Mouse (Mus musculus) heart, embryonic 14.5 days (tissue): Measurements from ENCODE around the gene Il9r. TPM values are rescaled to one million over a fixed set of nuclear protein-coding genes. Genes with fewer than 3 reads are reported as not detected.
"Not testable (repeated sequence)": the region's sequence is repeated elsewhere in the genome, so short reads cannot be mapped to it uniquely, and the experiment has no call there.

Source experiments
- ATAC-seq: fragments of 200-750 bp; cut with Nextera tagmentation; 2 replicates; pipeline ENCODE4 v1.8.0; 2017; ENCODE audit warnings: low read depth, moderate TSS enrichment; ENCODE audit not compliant: insufficient number of reproducible peaks, insufficient read depth, low FRiP score
- H3K27ac ChIP-seq, 2 experiments: fragments of 200-500 bp in 1 of 2; fragments of 300-500 bp in 1 of 2; sonication (generic) in 1 of 2; replicated peaks in 1 of 2; 2 replicates each; pipeline ENCODE4 v1.5.1; 2012 to 2014; ENCODE audit warnings: low read depth in 2 of 2, low read length in 2 of 2, control low read depth in 1 of 2, mild to moderate bottlenecking in 1 of 2, mixed read lengths in 1 of 2; ENCODE audit not compliant: control insufficient read depth in 1 of 2, insufficient read depth in 1 of 2
- H3K27me3 ChIP-seq: fragments of 300-500 bp; sonication (generic); 2 replicates; pipeline ENCODE4 v1.6.1; 2014; ENCODE audit warnings: mild to moderate bottlenecking, low read length, control low read depth; ENCODE audit not compliant: control insufficient read depth, insufficient read depth
- H3K36me3 ChIP-seq: fragments of 300-500 bp; sonication (generic); 2 replicates; pipeline ENCODE4 v1.6.1; 2014; ENCODE audit warnings: mild to moderate bottlenecking, control low read depth, low read length, mixed read lengths; ENCODE audit not compliant: control insufficient read depth, insufficient read depth
- H3K4me1 ChIP-seq, 2 experiments: fragments of 200-500 bp in 1 of 2; fragments of 300-500 bp in 1 of 2; sonication (generic) in 1 of 2; 2 replicates each; pipeline ENCODE4 v1.6.1; 2012 to 2014; ENCODE audit warnings: low read length in 2 of 2, control low read depth in 1 of 2, mixed read lengths in 1 of 2; ENCODE audit not compliant: control insufficient read depth in 2 of 2, insufficient read depth in 2 of 2
- H3K4me2 ChIP-seq: fragments of 300-500 bp; sonication (generic); 2 replicates; pipeline ENCODE4 v1.6.1; 2014; ENCODE audit warnings: mild to moderate bottlenecking, low read length
- H3K4me3 ChIP-seq, 2 experiments: fragments of 200-500 bp in 1 of 2; fragments of 300-500 bp in 1 of 2; sonication (generic) in 1 of 2; 2 replicates each; pipeline ENCODE4 v1.5.1; 2012 to 2014; ENCODE audit warnings: low read length in 2 of 2, mild to moderate bottlenecking in 2 of 2, control low read depth in 1 of 2, low read depth in 1 of 2, moderate library complexity in 1 of 2; ENCODE audit not compliant: control insufficient read depth in 1 of 2, insufficient read depth in 1 of 2
- H3K9ac ChIP-seq: fragments of 300-500 bp; sonication (generic); 2 replicates; pipeline ENCODE4 v1.6.1; 2014; ENCODE audit warnings: mild to moderate bottlenecking, low read length
- H3K9me3 ChIP-seq: fragments of 300-500 bp; sonication (generic); 2 replicates; pipeline ENCODE4 v1.6.1; 2016; ENCODE audit warnings: low read length, control low read depth; ENCODE audit not compliant: control insufficient read depth
- WGBS: fragments of 180-500 bp; shearing (Covaris S2); extraction: QIAGEN DNeasy Blood & Tissue Kit; methylation state at CpG from one replicate; pipeline ENCODE4 v1.1.7; 2014; 5-methylcytosine and 5-hydroxymethylcytosine counted together
- polyA plus RNA-seq: library from polyadenylated mRNA; unstranded; fragments of >200 nt; fragmentation: Nextera tagmentation; extraction: Ambion mirVana; gene quantifications from 2 replicates; pipeline ENCODE4 v1.2.1, GENCODE M21; 2014

Gene Il9r
- polyA plus RNA-seq, 1 experiment from 2014 or later, result not detected

DNA sequence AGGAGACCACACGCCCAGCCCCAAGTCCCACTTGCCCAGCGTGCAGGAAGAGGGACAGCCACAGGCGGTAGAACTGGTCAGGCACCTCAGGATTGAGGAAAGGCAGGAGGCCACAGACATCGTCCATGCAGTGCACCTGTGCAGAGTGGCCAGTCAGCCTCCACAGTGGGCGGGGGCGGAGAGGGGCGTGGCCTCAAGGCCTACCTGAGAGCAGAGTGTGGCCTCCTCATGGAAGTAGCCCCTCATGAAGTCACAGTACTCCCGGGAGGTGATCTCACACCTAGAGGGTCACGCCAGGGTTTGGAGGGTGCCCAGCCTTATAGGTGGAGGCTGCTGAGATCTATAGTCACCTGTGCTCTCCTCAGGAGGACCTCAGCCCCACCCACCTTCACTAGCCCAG lies 10.5 kb upstream of the Il9r start:
- no peak for ATAC-seq
- H3K4me1 ChIP-seq, result peaks cover 2 to 5% of the 10 kb centered on the region in 2 experiments; a peak in 1 of 4 replicates
- H3K9me3 ChIP-seq, result no peaks in the 10 kb centered on the region
- peaks cover 85% of the 10 kb centered on the region for H3K36me3 ChIP-seq
- no peak overlapping the region for H3K27ac ChIP-seq
- H3K4me3 ChIP-seq, result no peak overlapping the region
- H3K4me2 ChIP-seq, result no peak overlapping the region
- H3K27me3 ChIP-seq, result no peaks in the 10 kb centered on the region
- no peak overlapping the region for H3K9ac ChIP-seq
- 84% methylated on average over 9 of the region's 9 CpGs for WGBS

DNA sequence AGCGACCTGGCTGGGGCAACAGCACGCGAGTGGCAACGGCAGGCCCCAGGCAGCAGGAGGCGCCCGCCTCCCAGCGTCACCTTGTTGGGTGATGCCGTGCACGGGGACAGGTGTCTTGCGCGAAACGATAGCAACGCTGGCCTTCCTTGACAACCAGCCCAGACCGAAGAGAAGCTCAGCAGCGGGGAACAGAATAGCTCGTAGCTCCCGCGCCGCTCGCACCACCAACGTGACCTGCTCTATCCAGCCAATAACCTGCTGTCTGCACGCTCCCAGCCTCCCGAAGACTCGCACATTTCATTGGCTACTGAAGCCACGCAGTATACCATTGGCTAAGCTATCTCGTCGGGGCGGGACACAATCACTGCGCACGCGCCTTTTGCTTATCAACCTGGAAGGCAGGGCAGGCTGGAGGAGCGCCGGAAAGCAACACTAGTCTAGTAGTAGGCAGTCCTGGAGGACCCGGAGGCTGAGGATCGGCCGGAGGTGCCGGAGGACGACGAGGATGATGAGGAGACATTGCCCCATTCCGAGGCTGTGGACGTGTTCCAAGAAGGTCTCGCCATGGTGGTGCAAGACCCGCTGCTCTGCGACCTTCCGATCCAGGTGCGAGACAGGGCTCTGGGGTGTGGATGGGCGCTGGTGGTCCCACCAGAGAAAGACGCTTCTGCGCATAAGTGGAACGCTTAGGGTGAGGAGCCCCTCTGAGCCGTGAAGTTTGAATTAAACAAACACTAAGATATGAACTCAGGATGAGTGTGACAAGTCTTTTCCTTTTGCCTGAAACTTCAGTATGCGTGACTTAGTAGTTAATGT lies 5.2 kb upstream of the Il9r start, which contains the start of gene Snrnp25:
Snrnp25 (plus strand) TSS at position 358 of the 816 bp plus-strand sequence.
- Histone ChIP-seq H3K4me1 (peaks cover 2 to 6% of the 10 kb centered on the region in 2 experiments; a peak in 1 of 4 replicates), H3K27me3 (no peaks in the 10 kb centered on the region), H3K4me2 (peak within 1 kb of the TSS; percentile 79), H3K36me3 (peaks cover 31% of the 10 kb centered on the region), H3K27ac (no peak within 1 kb of the TSS; a peak in 1 of 4 replicates), H3K9me3 (no peaks in the 10 kb centered on the region), H3K4me3 (peak within 1 kb of the TSS; percentile 62 to 65), H3K9ac (peak within 1 kb of the TSS; percentile 79)
- WGBS, result under 1% methylated on average over 52 of the region's 52 CpGs
- ATAC-seq, result peak; percentile 99

DNA sequence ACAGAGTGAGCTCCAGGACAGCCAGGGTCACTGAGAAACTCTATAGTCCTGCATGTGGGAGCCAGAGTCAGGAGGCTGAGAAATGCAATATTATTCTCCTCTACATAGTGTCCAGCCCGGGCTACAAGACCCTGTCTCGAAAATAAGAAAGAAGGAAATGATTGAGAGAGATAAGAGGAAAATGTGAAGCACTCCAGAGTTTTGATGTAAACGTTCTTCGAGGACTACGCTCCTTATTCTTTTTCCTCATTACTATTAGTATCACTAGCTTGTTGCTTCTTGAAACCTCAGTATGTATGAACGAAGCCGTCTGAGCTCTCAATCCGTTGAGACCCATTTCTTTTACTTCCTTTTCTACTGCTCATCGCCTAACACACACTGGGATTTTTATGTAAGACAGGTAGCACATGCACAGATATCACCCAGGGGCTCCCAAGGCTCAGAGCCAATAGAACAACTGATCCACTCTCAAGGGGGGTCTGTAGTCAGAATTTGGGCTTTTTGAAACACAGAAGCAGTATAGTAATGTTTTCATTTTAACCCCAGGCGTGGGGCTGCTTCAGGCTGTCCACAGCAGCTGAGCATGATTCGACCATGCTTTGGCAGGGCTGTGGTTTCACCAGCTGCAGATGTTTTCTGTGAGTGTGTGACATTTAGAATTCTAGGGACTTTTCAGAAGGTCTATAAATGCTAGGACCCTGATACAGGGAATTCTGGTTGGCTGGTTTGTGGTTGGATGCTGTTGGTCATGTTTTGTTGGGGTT lies 2.0 kb upstream of the Il9r start:
- 66% methylated on average over 11 of the region's 11 CpGs for WGBS
- Histone ChIP-seq H3K4me1 (peaks cover 2 to 9% of the 10 kb centered on the region in 2 experiments; a peak in 2 of 4 replicates), H3K27me3 (no peaks in the 10 kb centered on the region), H3K9me3 (no peaks in the 10 kb centered on the region), H3K4me2 (no peak overlapping the region), H3K36me3 (no peaks in the 10 kb centered on the region; the same call in 1 of the 2 replicates), H3K27ac (no peak overlapping the region), H3K9ac (no peak overlapping the region), H3K4me3 (no peak overlapping the region)
- no peak for ATAC-seq

DNA sequence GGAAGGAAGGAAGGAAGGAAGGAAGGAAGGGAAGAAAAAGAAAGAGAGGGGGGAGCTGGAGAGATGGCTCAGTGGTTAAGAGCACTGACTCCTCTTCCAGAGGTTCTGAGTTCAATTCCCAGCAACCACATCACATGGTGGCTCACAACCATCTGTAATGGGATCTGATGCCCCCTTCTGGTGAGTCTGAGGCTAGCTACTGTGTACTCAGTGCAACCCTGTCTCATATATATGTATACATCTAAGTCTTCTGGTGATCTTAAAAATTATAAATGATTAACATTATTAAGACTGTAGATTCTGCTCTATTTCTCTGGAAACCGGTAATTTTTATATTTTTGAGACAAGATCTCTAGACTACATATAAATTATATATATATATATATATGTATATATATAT lies 913 bp upstream of the Il9r start:
- ATAC-seq, H3K9ac ChIP-seq, H3K4me3 ChIP-seq, H3K27ac ChIP-seq, H3K4me1 ChIP-seq, H3K9me3 ChIP-seq, H3K36me3 ChIP-seq, H3K4me2 ChIP-seq, H3K27me3 ChIP-seq: not testable (repeated sequence)
- WGBS, result 66% methylated on average over 1 of the region's 1 CpGs

DNA sequence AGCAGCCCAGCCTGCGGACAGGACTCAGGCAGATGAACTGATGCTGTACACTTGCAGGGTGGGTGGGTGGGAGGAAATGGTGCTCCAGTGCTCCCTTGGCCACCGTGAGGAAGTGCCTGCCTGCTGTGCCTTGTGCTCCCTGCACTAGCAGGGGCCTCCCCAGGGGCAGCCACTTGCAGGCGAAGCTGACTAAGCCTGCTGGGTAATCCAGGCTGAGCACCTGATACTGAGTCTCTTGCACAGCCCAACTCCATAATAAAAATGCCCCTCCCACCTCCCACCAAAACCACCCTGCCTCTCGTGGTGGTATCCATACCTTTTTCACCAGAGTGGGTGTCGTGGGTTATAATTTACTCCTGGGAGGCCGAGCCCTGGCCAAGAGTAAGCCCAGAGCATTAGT lies 849 bp downstream of the Il9r start:
- Histone ChIP-seq H3K36me3 (no peaks in the 10 kb centered on the region), H3K4me1 (peaks cover 0 to 3% of the 10 kb centered on the region in 2 experiments; a peak in 1 of 4 replicates), H3K9ac (no peak overlapping the region), H3K9me3 (no peaks in the 10 kb centered on the region), H3K27me3 (no peaks in the 10 kb centered on the region; the same call in 1 of the 2 replicates), H3K4me2 (no peak overlapping the region), H3K27ac (no peak overlapping the region), H3K4me3 (no peak overlapping the region)
- WGBS, result 51% methylated on average over 6 of the region's 6 CpGs
- ATAC-seq, result no peak

DNA sequence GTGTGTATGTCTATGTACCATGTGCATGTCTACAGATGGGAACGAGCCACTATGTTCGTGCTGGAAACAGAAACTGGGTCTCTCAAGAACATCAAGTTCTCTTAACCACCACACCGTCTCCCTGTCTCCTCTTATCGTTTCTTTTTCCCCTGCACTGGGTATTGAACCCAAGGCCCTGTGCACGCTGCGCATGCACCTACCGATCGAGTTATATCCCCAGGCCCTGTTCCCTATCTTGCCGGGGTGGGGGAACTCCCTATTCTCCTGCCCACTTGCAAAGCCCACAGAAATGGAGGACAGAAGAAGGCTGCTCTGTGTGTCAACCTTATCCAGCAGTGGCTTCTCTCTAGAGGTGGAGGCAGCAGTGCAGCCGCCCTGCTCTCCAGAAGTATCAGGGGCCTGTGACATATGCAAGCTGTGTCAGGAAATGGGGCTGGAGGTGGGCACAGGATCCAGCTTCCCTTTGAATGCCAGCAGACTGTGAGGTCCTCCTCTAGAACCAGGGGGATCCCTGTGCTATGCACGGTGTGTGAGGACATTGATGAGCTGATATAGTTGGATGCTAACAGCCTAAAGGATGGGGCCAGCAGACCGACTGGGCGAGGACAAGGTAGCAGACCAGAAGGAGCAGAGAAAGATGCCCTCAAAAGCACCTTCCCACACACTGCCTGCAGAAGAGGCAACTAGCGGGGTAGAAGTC lies 1.7 kb downstream of the Il9r start:
- ATAC-seq, result no peak
- Histone ChIP-seq H3K27ac (no peak overlapping the region), H3K4me2 (no peak overlapping the region), H3K9me3 (no peaks in the 10 kb centered on the region), H3K9ac (no peak overlapping the region), H3K36me3 (no peaks in the 10 kb centered on the region), H3K4me1 (peaks cover 0 to 3% of the 10 kb centered on the region in 2 experiments; a peak in 1 of 4 replicates), H3K27me3 (no peaks in the 10 kb centered on the region; the same call in 1 of the 2 replicates), H3K4me3 (no peak overlapping the region)
- WGBS, result 67% methylated on average over 13 of the region's 14 CpGs

DNA sequence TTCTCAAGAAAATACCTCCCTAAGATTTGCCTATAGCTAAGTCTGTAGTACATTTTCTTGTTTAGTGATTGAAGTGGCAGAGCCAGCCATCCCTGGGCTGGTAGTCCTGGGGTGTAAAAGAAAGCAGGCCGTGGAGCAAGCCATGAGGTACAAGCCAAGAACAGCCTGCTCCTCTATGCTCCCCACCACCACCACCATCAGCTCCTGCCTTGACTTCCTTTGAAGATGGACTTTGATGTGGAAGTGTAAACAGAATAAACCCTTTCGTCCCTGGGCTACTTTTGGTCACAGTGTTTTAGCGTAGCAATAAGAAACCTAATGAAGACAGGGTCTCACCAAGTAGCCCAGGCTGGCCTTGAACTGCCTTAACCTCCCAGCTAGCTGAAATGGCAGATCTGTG lies 2.3 kb downstream of the Il9r start:
- ATAC-seq, result no peak
- Histone ChIP-seq H3K9me3 (no peaks in the 10 kb centered on the region), H3K9ac (no peak overlapping the region), H3K4me2 (no peak overlapping the region), H3K36me3 (no peaks in the 10 kb centered on the region), H3K4me1 (peaks cover 0 to 3% of the 10 kb centered on the region in 2 experiments; a peak in 1 of 4 replicates), H3K4me3 (no peak overlapping the region), H3K27me3 (no peaks in the 10 kb centered on the region; the same call in 1 of the 2 replicates), H3K27ac (no peak overlapping the region)
- 47% methylated on average over 3 of the region's 3 CpGs for WGBS
